Mouse (Mus musculus) limb, embryonic 12.5 days (tissue): ENCODE data around the gene Tmem135. TPM values are rescaled to one million over a fixed set of nuclear protein-coding genes. Genes with fewer than 3 reads are reported as not detected.

ENCODE experiments used
- ATAC-seq: fragments of 200-750 bp; cut with Nextera tagmentation; 2 replicates; pipeline ENCODE4 v1.8.0; 2017; ENCODE audit warnings: low read depth, moderate TSS enrichment; ENCODE audit not compliant: insufficient number of reproducible peaks, insufficient read depth, low FRiP score, low TSS enrichment
- H3K27ac ChIP-seq: fragments of 300-500 bp; sonication (generic); 2 replicates; pipeline ENCODE4 v1.5.1; 2016; ENCODE audit warnings: mild to moderate bottlenecking, moderate library complexity
- H3K27me3 ChIP-seq: fragments of 300-500 bp; sonication (generic); 2 replicates; pipeline ENCODE4 v1.6.1; 2016; ENCODE audit warnings: mild to moderate bottlenecking, moderate library complexity
- H3K36me3 ChIP-seq: fragments of 300-500 bp; sonication (generic); 2 replicates; pipeline ENCODE4 v1.6.1; 2016; ENCODE audit warnings: mild to moderate bottlenecking, moderate library complexity
- H3K4me1 ChIP-seq: fragments of 300-500 bp; sonication (generic); replicated peaks from 2 replicates; pipeline ENCODE4 v1.6.1; 2016
- H3K4me2 ChIP-seq: fragments of 300-500 bp; sonication (generic); 2 replicates; pipeline ENCODE4 v1.6.1; 2016; ENCODE audit warnings: mild to moderate bottlenecking, moderate library complexity
- H3K4me3 ChIP-seq: fragments of 300-500 bp; sonication (generic); replicated peaks from 2 replicates; pipeline ENCODE4 v1.5.1; 2016; ENCODE audit warnings: mild to moderate bottlenecking
- H3K9ac ChIP-seq: fragments of 300-500 bp; sonication (generic); replicated peaks from 2 replicates; pipeline ENCODE4 v1.6.1; 2016; ENCODE audit warnings: mild to moderate bottlenecking, moderate library complexity
- H3K9me3 ChIP-seq: fragments of 300-500 bp; sonication (generic); 2 replicates; pipeline ENCODE4 v1.6.1; 2016; ENCODE audit warnings: mild to moderate bottlenecking, moderate library complexity
- WGBS: fragments of 180-500 bp; shearing (Covaris S2); methylation state at CpG from one replicate; pipeline ENCODE4 v1.1.7; 2016; 5-methylcytosine and 5-hydroxymethylcytosine counted together
- polyA plus RNA-seq: library from polyadenylated mRNA; unstranded; fragments of >200 nt; fragmentation: Nextera tagmentation; extraction: Ambion mirVana; gene quantifications from 2 replicates; pipeline ENCODE4 v1.2.1, GENCODE M21; 2016

The Tmem135 gene
- polyA plus RNA-seq, 1 experiment from 2014 or later, result 25.0 TPM

DNA sequence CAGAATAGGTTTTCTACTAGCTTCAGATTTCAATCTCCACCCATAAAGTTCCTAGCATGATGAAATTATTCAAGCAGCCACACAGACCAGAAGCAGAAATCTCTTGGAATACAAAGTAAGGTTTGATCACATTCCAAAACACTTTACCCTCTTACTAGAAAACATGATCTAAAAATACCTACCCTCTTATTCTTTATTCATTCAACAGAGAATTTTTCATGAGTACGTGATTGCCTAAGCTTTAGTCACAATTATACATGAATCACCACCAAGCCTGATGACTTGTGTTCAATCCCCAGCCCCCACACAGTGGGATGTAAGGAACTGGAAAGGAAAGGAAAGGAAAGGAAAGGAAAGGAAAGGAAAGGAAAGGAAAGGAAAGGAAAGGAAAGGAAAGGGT, 136.5 kb downstream of the Tmem135 start:
- H3K36me3 ChIP-seq, result peaks cover 3% of the 10 kb centered on the region
- 0 out of 2 replicates have a peak, but pooled peaks cover 2% of the 10 kb centered on the region for H3K4me1 ChIP-seq
- 94% methylated on average over 1 of the region's 1 CpGs for WGBS
- no peaks in the 10 kb centered on the region for H3K27me3 ChIP-seq
- H3K9me3 ChIP-seq, result peaks cover under 1% of the 10 kb centered on the region; the same call in 1 of the 2 replicates
- H3K27ac ChIP-seq, result no peak overlapping the region
- ATAC-seq, result no peak
- no peak overlapping the region for H3K9ac ChIP-seq
- H3K4me2 ChIP-seq, result no peak overlapping the region
- H3K4me3 ChIP-seq, result no peak overlapping the region

DNA sequence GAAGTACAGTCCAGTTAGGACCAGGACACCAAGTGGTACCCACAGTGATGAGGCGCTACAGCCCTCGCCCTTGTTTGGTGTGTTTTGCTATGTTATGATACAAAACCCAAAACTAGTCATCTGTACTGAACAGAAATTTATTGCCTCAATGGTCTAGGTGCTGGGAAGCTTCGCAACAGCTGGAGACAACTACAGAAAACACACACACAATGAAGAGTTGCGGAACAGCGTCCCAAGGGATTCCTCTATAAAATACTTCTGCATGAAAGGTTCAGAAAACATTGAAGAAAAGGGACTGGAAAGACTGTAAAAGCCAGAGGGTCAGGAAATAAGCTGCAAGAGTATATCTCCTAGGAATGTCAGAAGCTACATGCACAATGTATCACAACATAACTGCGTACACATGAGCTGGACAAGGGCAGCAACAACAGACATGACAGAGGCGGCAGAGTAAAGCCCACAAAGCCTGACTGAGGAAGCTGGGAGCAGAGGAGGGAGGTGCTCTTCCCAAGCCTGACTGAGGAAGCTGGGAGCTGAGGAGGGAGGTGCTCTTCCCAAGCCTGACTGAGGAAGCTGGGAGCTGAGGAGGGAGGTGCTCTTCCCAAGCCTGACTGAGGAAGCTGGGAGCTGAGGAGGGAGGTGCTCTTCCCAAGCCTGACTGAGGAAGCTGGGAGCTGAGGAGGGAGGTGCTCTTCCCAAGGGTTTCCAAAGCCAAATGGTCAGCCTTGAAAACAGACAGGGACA, 137.8 kb downstream of the Tmem135 start:
- WGBS, result 81% methylated on average over 7 of the region's 7 CpGs
- no peak for ATAC-seq

DNA sequence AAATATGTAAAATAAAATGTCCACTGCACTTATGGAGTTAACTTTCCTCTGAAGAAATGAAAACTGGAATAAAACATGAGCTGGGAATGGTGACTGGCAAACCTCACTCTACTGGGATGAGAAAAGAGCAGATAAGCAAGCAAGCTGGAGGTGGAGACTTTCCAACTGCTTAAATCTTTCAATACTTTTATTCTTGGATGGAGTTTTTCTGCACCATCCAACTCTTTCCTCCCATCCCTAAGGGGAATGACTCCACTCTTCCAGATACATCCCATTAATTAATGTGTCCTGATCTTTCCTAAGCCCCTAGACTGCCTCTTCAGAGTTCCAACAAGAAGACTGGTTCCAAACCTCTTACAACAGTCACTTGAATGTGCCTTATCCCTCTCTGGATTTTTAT, 143.1 kb downstream of the Tmem135 start:
- H3K27ac ChIP-seq, result no peak overlapping the region
- no peak overlapping the region for H3K4me2 ChIP-seq
- no peak overlapping the region for H3K9ac ChIP-seq
- H3K4me3 ChIP-seq, result no peak overlapping the region
- no peaks in the 10 kb centered on the region for H3K27me3 ChIP-seq
- H3K4me1 ChIP-seq, result peaks cover 2% of the 10 kb centered on the region; the same call in 1 of the 2 replicates
- ATAC-seq, result no peak
- no peaks in the 10 kb centered on the region for H3K9me3 ChIP-seq
- H3K36me3 ChIP-seq, result no peaks in the 10 kb centered on the region

More for the DNA sequence above, 137.8 kb downstream of the Tmem135 start:
- Histone ChIP-seq H3K4me2 (no peak overlapping the region), H3K27ac (no peak overlapping the region), H3K9me3 (no peaks in the 10 kb centered on the region), H3K9ac (no peak overlapping the region), H3K4me1 (0 out of 2 replicates have a peak, but pooled peaks cover 2% of the 10 kb centered on the region), H3K36me3 (no peaks in the 10 kb centered on the region; the same call in 1 of the 2 replicates), H3K27me3 (no peaks in the 10 kb centered on the region), H3K4me3 (no peak overlapping the region)

DNA sequence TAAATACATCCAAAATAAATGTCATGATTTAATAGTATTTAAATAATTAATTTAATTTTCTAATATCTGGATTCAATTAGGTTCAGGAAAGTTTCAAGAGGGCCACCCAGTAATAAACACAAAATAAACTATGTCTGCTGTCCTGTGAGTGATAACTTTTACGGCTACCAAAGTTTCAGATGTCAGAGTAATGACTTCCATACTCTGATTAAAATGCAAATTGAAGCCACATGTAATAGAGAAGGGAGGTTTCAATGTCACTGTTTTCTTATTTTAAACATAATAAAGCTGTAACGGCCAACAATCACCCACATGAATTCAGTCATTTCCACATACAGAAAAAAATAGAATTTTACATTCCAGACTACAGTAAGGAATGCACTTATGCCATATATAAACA, 145.2 kb downstream of the Tmem135 start:
- Histone ChIP-seq H3K9ac (no peak overlapping the region), H3K9me3 (no peaks in the 10 kb centered on the region), H3K4me3 (no peak overlapping the region), H3K36me3 (no peaks in the 10 kb centered on the region), H3K27me3 (no peaks in the 10 kb centered on the region), H3K4me1 (peaks cover 2% of the 10 kb centered on the region; the same call in 1 of the 2 replicates), H3K27ac (no peak overlapping the region), H3K4me2 (no peak overlapping the region)
- ATAC-seq, result no peak
- 14% methylated on average over 2 of the region's 2 CpGs for WGBS

DNA sequence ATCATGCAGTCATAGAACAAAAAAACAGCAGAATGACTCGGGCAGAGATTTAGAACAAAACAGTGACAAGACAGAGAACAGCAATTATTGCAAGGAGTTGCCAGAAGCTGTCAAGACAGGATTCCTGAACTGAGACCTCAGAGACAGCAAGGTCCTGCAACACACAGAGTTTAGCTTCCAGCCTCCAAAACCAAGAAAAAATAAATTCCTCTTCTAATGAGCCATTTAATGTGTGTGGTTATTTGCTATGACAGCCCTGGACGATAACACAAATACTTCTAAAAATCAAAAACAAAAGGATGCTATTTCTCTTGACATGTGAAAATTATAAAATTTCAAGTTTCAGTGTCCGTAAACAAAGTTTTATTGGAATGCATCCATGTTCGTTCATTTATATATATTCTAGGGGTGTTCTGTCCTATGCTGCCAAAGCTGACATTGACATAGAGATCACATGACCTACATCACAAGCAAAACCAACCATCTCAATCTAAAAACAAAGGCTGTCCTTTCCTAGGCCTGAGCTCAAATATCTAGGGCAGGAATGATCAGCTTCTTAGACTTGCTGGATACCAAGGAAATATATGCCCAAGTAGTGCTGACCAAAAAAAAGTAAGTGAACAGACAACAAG, 146.0 kb downstream of the Tmem135 start:
- 59% methylated on average over 4 of the region's 4 CpGs for WGBS
- no peaks in the 10 kb centered on the region for H3K36me3 ChIP-seq
- no peaks in the 10 kb centered on the region for H3K9me3 ChIP-seq
- H3K9ac ChIP-seq, result no peak overlapping the region
- no peak overlapping the region for H3K4me2 ChIP-seq
- H3K27me3 ChIP-seq, result no peaks in the 10 kb centered on the region
- peaks cover 2% of the 10 kb centered on the region; the same call in 1 of the 2 replicates for H3K4me1 ChIP-seq
- no peak overlapping the region for H3K4me3 ChIP-seq
- ATAC-seq, result no peak
- no peak overlapping the region for H3K27ac ChIP-seq

DNA sequence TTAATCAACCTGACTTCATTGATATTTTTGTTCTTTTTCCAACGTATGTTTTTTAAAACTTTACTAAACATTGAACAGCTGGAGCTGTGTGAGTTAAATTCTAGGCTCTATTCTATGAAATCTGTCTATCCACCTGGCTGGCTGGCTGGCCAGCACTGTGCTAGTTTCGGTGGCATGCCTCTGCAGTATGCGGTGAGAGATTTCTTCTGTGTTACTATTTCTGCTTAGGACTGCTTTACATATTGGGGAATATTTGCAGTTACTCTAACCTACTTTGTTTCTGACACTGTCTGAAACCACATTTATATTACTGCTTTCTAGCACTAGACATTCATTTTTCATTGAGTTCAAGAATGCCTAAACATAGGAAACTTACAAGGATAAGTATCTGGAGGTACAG, 150.2 kb downstream of the Tmem135 start:
- Histone ChIP-seq H3K27ac (no peak overlapping the region), H3K4me3 (no peak overlapping the region), H3K36me3 (no peaks in the 10 kb centered on the region), H3K4me1 (0 out of 2 replicates have a peak, but pooled peaks cover under 1% of the 10 kb centered on the region), H3K4me2 (no peak overlapping the region), H3K9ac (no peak overlapping the region), H3K9me3 (no peaks in the 10 kb centered on the region), H3K27me3 (no peaks in the 10 kb centered on the region)
- WGBS, result 87% methylated on average over 3 of the region's 3 CpGs
- ATAC-seq, result no peak

DNA sequence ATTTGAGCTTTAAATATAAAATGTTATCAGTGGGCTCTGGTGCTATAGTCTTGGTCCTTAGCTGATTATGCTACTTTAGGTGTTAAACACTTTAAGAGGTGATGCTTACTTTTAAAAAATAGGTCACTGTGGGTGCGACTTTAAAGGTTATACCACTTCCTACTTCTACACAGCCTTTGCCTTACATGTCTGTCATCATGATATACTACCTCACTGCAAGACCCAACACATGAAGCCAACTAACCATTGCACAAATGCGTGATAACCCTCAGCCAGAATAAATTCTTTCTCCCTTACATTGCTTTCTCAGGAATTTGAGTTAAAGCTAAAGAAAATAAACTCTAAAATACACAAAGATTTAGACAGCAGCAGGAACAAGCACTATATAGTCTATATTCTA, 150.7 kb downstream of the Tmem135 start:
- H3K4me2 ChIP-seq, result no peak overlapping the region
- H3K9ac ChIP-seq, result no peak overlapping the region
- H3K36me3 ChIP-seq, result no peaks in the 10 kb centered on the region
- H3K9me3 ChIP-seq, result no peaks in the 10 kb centered on the region
- no peaks in the 10 kb centered on the region for H3K27me3 ChIP-seq
- no peak for ATAC-seq
- no peak overlapping the region for H3K27ac ChIP-seq
- H3K4me3 ChIP-seq, result no peak overlapping the region
- WGBS, result 82% methylated on average over 2 of the region's 2 CpGs
- H3K4me1 ChIP-seq, result no peaks in the 10 kb centered on the region; the same call in 1 of the 2 replicates

DNA sequence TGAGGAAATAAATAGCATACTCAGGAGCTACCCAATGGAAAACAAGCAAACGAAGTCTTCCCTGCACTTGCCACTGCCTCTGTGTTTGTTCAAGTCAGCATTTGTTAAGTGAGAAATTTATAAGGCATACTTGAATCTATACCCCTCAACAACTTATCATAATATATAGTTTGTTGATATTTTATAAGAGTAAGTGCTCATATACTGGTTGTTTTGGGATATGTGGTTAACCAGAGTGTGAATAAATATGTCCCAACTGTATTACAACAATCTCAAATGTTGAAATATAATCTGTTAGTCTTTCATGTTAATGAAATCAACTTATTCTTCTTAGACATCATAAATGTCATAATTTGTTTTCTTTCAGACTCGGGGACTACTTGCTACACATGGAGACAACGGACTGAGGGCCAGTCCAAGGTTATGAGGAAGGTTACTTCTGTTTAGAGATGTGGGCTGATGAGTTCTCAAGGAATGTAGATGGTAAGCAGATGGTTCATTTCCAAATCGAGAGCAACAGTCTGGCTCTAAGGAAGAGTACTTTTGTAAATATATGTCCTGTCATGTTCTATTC, 152.1 kb downstream of the Tmem135 start:
- Histone ChIP-seq H3K4me3 (no peak overlapping the region), H3K9ac (no peak overlapping the region), H3K27ac (no peak overlapping the region), H3K36me3 (no peaks in the 10 kb centered on the region), H3K27me3 (no peaks in the 10 kb centered on the region), H3K4me1 (peaks cover 8% of the 10 kb centered on the region; the same call in 1 of the 2 replicates), H3K4me2 (no peak overlapping the region), H3K9me3 (no peaks in the 10 kb centered on the region)
- no peak for ATAC-seq
- 84% methylated on average over 4 of the region's 4 CpGs for WGBS

DNA sequence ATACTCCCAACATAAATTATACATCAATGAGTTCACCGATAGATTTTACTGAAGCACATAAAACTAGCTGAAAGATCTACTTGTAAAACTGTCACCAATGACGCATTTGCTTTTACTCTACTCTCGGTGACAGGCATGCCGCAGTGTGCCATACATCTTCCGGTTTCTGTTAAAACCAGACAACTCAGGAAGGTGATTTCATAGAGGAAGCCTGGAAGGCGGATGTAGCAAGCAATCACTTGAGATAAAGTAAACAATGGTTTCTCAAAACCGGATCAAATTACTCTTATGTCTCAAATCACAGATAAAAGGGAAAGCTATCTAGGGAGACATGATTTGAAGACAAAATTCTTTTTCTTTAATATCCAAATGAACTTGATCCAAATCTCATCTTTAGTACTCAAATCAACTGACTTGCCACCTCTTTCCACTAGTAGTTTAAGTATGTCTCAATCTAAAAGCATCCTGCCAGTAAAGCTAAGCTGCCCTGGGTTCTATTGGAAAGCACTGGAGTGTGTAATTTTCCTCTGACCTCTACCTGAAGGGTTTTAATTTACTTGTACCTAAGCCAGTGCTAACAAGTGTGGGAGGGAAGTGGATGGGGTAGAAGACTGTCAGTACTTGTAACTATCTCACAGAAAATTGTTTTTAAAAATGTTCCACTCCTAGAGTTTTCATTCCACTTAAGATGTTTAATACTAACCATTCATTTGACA, 155.7 kb downstream of the Tmem135 start:
- Histone ChIP-seq H3K27me3 (no peaks in the 10 kb centered on the region), H3K4me2 (no peak overlapping the region), H3K4me1 (peaks cover 8% of the 10 kb centered on the region; the same call in 1 of the 2 replicates), H3K36me3 (no peaks in the 10 kb centered on the region), H3K27ac (no peak overlapping the region), H3K9me3 (no peaks in the 10 kb centered on the region), H3K9ac (no peak overlapping the region), H3K4me3 (no peak overlapping the region)
- no peak for ATAC-seq
- WGBS, result 11% methylated on average over 7 of the region's 7 CpGs

DNA sequence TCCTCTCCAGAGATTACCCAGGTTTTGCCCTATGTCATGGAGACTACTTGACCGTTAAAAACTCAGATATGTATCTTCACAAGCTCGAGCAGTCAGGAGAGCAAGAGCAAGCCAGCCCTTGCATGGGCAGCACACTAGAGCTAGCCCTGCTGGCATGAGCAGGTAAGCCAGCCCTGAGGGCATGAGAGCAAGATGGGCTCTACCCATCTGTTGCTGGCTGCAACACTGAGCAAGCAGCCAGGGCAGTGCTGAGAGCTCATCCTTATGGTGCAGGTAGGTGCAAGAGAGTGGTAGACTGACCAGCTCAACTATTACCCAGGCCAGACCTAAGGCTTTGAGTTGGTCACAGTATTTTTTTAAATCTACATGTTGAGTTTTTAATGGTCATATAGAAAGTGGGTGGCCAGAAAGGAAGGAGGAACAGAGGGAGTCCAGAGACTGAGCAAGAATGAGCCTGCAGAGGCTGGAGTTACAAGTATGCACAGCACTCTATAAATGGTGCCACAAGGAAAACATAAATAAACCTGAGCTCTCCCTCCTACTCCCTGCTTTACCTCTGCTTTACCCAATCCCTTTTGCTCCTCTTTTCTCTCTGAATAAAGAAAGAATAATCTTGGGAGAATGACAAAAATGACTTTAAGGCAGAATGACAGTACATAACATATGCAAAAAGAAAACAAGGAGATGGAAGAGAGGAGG, 156.9 kb downstream of the Tmem135 start:
- ATAC-seq, result no peak
- Histone ChIP-seq H3K9ac (no peak overlapping the region), H3K4me3 (no peak overlapping the region), H3K36me3 (no peaks in the 10 kb centered on the region), H3K4me1 (peaks cover 8% of the 10 kb centered on the region; the same call in 1 of the 2 replicates), H3K27me3 (no peaks in the 10 kb centered on the region), H3K4me2 (no peak overlapping the region), H3K9me3 (no peaks in the 10 kb centered on the region), H3K27ac (no peak overlapping the region)
- 93% methylated on average over 2 of the region's 2 CpGs for WGBS
